Mouse (Mus musculus) forebrain, embryonic 12.5 days (tissue): Measurements from ENCODE around the gene Fdxr. TPM values are rescaled to one million over a fixed set of nuclear protein-coding genes. Genes with fewer than 3 reads are reported as not detected.

Source experiments
- ATAC-seq: fragments of 200-750 bp; cut with Nextera tagmentation; 2 replicates; pipeline ENCODE4 v1.8.0; 2017; ENCODE audit warnings: moderate TSS enrichment; ENCODE audit not compliant: low FRiP score
- H3K27ac ChIP-seq: fragments of 300-500 bp; sonication (generic); 2 replicates; pipeline ENCODE4 v1.5.1; 2016; ENCODE audit warnings: mild to moderate bottlenecking
- H3K27me3 ChIP-seq: fragments of 300-500 bp; sonication (generic); 2 replicates; pipeline ENCODE4 v1.6.1; 2016; ENCODE audit warnings: mild to moderate bottlenecking
- H3K36me3 ChIP-seq: fragments of 300-500 bp; sonication (generic); replicated peaks from 2 replicates; pipeline ENCODE4 v1.6.1; 2016; ENCODE audit warnings: mild to moderate bottlenecking
- H3K4me1 ChIP-seq: fragments of 300-500 bp; sonication (generic); 2 replicates; pipeline ENCODE4 v1.6.1; 2016
- H3K4me2 ChIP-seq: fragments of 300-500 bp; sonication (generic); 2 replicates; pipeline ENCODE4 v1.6.1; 2016; ENCODE audit warnings: mild to moderate bottlenecking, moderate library complexity
- H3K4me3 ChIP-seq: fragments of 300-500 bp; sonication (generic); replicated peaks from 2 replicates; pipeline ENCODE4 v1.5.1; 2016; ENCODE audit warnings: mild to moderate bottlenecking
- H3K9ac ChIP-seq: fragments of 300-500 bp; sonication (generic); 2 replicates; pipeline ENCODE4 v1.6.1; 2016; ENCODE audit warnings: mild to moderate bottlenecking
- H3K9me3 ChIP-seq: fragments of 300-500 bp; sonication (generic); 2 replicates; pipeline ENCODE4 v1.6.1; 2016
- WGBS: fragments of 180-500 bp; shearing (Covaris S2); methylation state at CpG from one replicate; pipeline ENCODE4 v1.1.7; 2016; 5-methylcytosine and 5-hydroxymethylcytosine counted together
- polyA plus RNA-seq: library from polyadenylated mRNA; unstranded; fragments of >200 nt; fragmentation: Nextera tagmentation; extraction: Ambion mirVana; gene quantifications from 2 replicates; pipeline ENCODE4 v1.2.1, GENCODE M21; 2016

The Fdxr gene
- polyA plus RNA-seq, 1 experiment from 2014 or later, result 16.9 TPM

DNA sequence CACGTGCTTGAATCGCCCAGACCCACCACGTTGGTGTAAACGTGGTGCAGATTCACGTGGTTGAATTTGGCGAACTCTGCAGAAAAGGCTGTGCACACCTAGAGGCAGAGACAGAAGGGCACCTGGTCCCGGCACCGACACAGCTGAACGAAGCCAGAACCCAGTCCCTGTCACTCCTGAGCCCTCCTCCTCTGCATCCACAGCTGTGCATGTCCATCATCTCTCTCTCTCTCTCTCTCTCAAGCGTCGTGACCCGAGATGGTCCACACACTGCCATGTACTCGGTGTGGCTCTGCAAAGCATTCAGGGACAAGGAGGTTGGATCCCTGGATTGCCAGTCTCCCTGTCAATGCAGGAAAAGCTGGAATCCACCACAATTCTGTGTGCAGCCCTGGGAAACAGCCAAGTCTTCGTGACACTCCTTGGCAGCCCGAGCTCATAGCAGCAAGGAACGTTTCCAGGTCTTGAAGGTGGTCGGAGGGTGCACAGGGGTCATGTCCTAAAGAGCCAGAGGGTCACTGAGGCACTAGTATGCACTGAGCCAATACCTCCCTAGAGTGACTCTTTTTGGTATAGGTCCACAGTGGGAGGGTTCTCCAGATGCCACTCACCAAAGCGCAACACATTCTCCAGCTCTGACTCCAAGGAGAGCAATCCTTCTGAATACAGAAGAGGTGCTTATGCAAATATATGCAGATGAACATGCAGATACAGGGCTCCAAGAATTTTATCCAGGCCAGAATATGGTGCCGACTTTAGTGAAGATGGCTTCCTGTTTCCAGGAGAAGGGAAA, 9.5 kb upstream of the Fdxr start:
- no peaks in the 10 kb centered on the region for H3K36me3 ChIP-seq
- no peak for ATAC-seq

GRCm38 (mm10) chr11:115285282-115285681, 8.4 kb upstream of the Fdxr start:
- no peaks in the 10 kb centered on the region for H3K9me3 ChIP-seq
- WGBS, result 73% methylated on average over 4 of the region's 4 CpGs
- no peak overlapping the region for H3K4me3 ChIP-seq
- no peaks in the 10 kb centered on the region for H3K36me3 ChIP-seq
- peaks cover 6% of the 10 kb centered on the region; the same call in 1 of the 2 replicates for H3K4me1 ChIP-seq
- H3K4me2 ChIP-seq, result no peak overlapping the region
- H3K27me3 ChIP-seq, result no peaks in the 10 kb centered on the region
- H3K9ac ChIP-seq, result no peak overlapping the region
- no peak overlapping the region for H3K27ac ChIP-seq
- no peak for ATAC-seq

More for the DNA sequence above, 9.5 kb upstream of the Fdxr start:
- Histone ChIP-seq H3K4me1 (peaks cover 6% of the 10 kb centered on the region; the same call in 1 of the 2 replicates), H3K9ac (no peak overlapping the region), H3K27ac (no peak overlapping the region), H3K27me3 (no peaks in the 10 kb centered on the region), H3K9me3 (no peaks in the 10 kb centered on the region), H3K4me2 (no peak overlapping the region), H3K4me3 (no peak overlapping the region)
- WGBS, result 81% methylated on average over 19 of the region's 19 CpGs

- no peak overlapping the region for H3K4me3 ChIP-seq
- H3K27me3 ChIP-seq, result no peaks in the 10 kb centered on the region
- H3K4me1 ChIP-seq, result peaks cover 6% of the 10 kb centered on the region; the same call in 1 of the 2 replicates
- H3K4me2 ChIP-seq, result no peak overlapping the region
- ATAC-seq, result no peak
- H3K27ac ChIP-seq, result no peak overlapping the region
- H3K9ac ChIP-seq, result no peak overlapping the region
- 86% methylated on average over 12 of the region's 12 CpGs for WGBS
- no peaks in the 10 kb centered on the region for H3K36me3 ChIP-seq
- no peaks in the 10 kb centered on the region for H3K9me3 ChIP-seq
These were observed 7.2 kb upstream of the Fdxr start for GRCm38 (mm10) chr11:115283891-115284620.

- H3K27ac ChIP-seq, result no peak overlapping the region
- ATAC-seq, result no peak
- no peaks in the 10 kb centered on the region for H3K36me3 ChIP-seq
- no peak overlapping the region for H3K9ac ChIP-seq
- H3K4me1 ChIP-seq, result peaks cover 6% of the 10 kb centered on the region; the same call in 1 of the 2 replicates
- WGBS, result 78% methylated on average over 9 of the region's 9 CpGs
- no peaks in the 10 kb centered on the region for H3K27me3 ChIP-seq
- H3K4me3 ChIP-seq, result no peak overlapping the region
- H3K4me2 ChIP-seq, result no peak overlapping the region
- H3K9me3 ChIP-seq, result no peaks in the 10 kb centered on the region
These were observed 6.6 kb upstream of the Fdxr start for GRCm38 (mm10) chr11:115283486-115283765.

DNA sequence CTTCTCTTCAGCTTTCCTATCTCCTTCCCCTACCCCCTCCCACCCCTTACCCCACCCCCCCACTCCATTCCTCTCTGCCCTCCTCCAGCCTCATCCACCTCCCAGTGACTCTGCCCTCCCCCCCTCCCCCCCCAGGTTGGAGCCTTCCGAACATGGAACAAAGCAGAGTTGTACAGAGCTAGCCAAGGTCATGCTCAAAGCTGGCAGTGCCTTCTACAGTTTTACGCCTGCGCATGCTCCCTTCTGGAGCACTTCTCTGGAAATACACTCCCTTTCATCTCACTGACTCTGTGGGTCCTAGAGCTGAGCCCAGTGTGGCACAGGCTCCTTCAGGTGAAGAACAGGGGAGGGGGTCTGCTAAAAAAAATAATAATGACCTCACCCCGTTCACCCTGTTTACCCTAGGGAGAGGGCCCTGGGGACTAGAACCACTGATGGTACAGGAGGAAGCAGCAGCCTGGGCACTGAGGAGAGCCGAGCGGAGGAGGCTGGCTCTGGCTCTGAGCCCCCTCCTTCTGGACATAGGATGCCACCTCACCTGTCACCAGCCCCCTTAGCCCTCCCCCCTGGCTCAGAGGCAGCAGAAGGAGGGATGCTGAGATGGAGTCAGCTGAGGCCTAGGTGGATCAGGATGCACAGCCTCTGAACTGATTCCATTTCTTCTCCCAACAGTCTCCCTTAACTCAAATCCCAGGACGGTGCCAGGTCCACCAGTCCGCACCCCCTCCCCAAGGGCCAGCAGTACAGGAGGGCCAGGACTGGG, 6.1 kb upstream of the Fdxr start:
- H3K9ac ChIP-seq, result no peak overlapping the region
- H3K27ac ChIP-seq, result no peak overlapping the region
- 85% methylated on average over 8 of the region's 8 CpGs for WGBS
- no peak overlapping the region for H3K4me2 ChIP-seq
- no peak for ATAC-seq
- H3K9me3 ChIP-seq, result no peaks in the 10 kb centered on the region
- H3K4me3 ChIP-seq, result no peak overlapping the region
- peaks cover 8% of the 10 kb centered on the region for H3K4me1 ChIP-seq
- no peaks in the 10 kb centered on the region for H3K27me3 ChIP-seq
- no peaks in the 10 kb centered on the region for H3K36me3 ChIP-seq

DNA sequence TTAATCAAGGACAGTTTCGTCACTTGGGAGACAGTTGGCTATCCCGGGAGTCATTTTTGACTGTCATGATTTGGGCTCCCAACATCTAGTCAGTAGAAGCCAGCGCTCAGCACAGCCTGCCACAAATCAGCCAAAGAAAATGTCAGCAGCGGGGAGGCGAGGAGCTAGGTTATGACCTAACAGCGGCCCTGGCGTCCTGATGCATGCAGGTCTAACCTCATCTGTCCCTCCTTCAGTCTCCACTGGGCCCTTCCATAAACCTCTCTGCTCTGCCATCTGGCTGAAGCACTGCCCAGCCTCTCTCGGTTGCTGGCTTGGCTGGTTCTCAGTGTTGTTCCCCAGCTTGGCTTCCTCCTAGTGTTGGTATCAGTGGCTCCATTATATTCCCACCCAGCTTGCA, 5.4 kb upstream of the Fdxr start:
- no peak overlapping the region for H3K9ac ChIP-seq
- 79% methylated on average over 8 of the region's 8 CpGs for WGBS
- H3K9me3 ChIP-seq, result no peaks in the 10 kb centered on the region
- H3K4me3 ChIP-seq, result no peak overlapping the region
- H3K4me2 ChIP-seq, result no peak overlapping the region
- no peak overlapping the region for H3K27ac ChIP-seq
- ATAC-seq, result no peak
- no peaks in the 10 kb centered on the region for H3K27me3 ChIP-seq
- H3K36me3 ChIP-seq, result no peaks in the 10 kb centered on the region
- H3K4me1 ChIP-seq, result peaks cover 12% of the 10 kb centered on the region

DNA sequence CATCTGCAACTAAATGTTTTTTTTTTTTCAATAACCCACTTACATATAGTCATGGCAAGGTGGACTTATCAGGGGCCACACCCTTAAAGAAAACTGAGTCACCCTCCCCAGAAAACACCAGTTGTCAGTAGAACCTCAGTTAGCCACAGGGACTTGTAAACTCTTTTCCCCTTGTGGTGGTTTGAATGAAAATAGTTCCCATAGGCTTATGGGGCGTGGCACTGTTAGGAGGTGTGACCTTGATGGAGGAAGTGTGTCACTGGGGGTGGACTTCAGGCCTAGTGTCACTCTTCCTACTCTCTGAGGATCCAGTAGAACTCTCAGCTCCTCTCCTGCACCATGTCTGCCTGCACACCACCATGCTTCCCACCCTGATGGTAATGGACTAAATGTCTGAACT, 2.9 kb upstream of the Fdxr start:
- H3K9me3 ChIP-seq, result no peaks in the 10 kb centered on the region
- H3K36me3 ChIP-seq, result no peaks in the 10 kb centered on the region
- H3K9ac ChIP-seq, result no peak overlapping the region
- H3K4me1 ChIP-seq, result peaks cover 22% of the 10 kb centered on the region
- no peak overlapping the region for H3K4me2 ChIP-seq
- no peak overlapping the region for H3K27ac ChIP-seq
- H3K4me3 ChIP-seq, result no peak overlapping the region
- H3K27me3 ChIP-seq, result no peaks in the 10 kb centered on the region
- WGBS, result 74% methylated on average over 1 of the region's 1 CpGs
- ATAC-seq, result no peak

- 80% methylated on average over 6 of the region's 6 CpGs for WGBS
- ATAC-seq, result no peak
- H3K36me3 ChIP-seq, result no peaks in the 10 kb centered on the region
- H3K4me3 ChIP-seq, result peak overlapping the region; percentile 51; the same call in 1 of the 2 replicates
- no peak overlapping the region for H3K9ac ChIP-seq
- H3K4me1 ChIP-seq, result peaks cover 22% of the 10 kb centered on the region
- no peak overlapping the region for H3K27ac ChIP-seq
- no peaks in the 10 kb centered on the region for H3K9me3 ChIP-seq
- H3K4me2 ChIP-seq, result peak overlapping the region; percentile 73
- no peaks in the 10 kb centered on the region for H3K27me3 ChIP-seq
These were observed 1.3 kb upstream of the Fdxr start for GRCm38 (mm10) chr11:115278176-115278575.

DNA sequence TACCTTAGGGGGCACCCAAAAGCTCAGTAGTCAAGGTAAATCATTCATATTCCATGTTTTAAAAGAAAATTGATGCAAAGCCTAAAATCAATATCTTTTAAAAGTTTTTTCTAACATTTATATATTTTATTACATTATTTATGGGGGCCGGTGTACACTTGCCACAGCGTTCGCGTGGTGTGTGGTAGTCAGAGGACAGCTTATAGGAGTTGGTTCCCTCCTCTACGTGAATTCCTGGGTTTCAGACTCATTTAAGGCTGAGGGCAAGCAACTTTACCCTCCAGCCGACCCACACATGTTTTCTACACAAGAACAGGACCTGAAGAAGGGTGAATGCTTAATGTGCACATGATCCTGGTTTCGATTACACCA, 740 bp upstream of the Fdxr start:
- no peaks in the 10 kb centered on the region for H3K36me3 ChIP-seq
- H3K9me3 ChIP-seq, result no peaks in the 10 kb centered on the region
- H3K4me2 ChIP-seq, result peak overlapping the region; percentile 73
- ATAC-seq, result no peak
- WGBS, result 26% methylated on average over 7 of the region's 7 CpGs
- peak overlapping the region; percentile 51 for H3K4me3 ChIP-seq
- H3K27me3 ChIP-seq, result no peaks in the 10 kb centered on the region
- peaks cover 22% of the 10 kb centered on the region for H3K4me1 ChIP-seq
- H3K9ac ChIP-seq, result peak overlapping the region; percentile 54; the same call in 1 of the 2 replicates
- peak overlapping the region; percentile 90; the same call in 1 of the 2 replicates for H3K27ac ChIP-seq

DNA sequence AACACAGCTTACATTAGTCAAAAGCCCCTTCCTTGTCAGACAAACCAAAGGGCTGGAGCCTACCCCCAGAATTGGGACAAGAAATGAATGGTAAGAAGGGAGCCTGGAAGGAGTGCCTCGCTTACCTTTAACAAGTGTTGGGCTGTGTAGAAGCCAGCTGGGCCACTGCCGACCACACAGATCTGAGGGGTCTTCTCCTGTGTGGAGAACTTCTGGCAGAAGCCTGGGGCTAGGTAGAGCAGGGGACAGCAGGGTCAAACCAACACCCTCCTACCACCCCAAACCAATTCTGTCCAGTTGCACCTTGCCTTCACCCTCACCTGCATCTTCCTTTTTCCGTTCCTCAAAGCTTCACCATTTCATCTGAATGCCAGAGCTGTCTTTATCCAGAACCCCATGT, 896 bp downstream of the Fdxr start:
- Histone ChIP-seq H3K27ac (no peak overlapping the region), H3K9ac (peak overlapping the region; percentile 77), H3K4me1 (peaks cover 22% of the 10 kb centered on the region), H3K27me3 (no peaks in the 10 kb centered on the region), H3K9me3 (no peaks in the 10 kb centered on the region), H3K4me3 (peak overlapping the region; percentile 51), H3K36me3 (no peaks in the 10 kb centered on the region), H3K4me2 (peak overlapping the region; percentile 84)
- no peak for ATAC-seq
- 68% methylated on average over 3 of the region's 3 CpGs for WGBS

- no peak for ATAC-seq
- no peak overlapping the region for H3K4me3 ChIP-seq
These were observed 1.3 kb downstream of the Fdxr start for GRCm38 (mm10) chr11:115275509-115275908.

GRCm38 (mm10) chr11:115274771-115275170, 2.1 kb downstream of the Fdxr start:
- no peak overlapping the region for H3K27ac ChIP-seq
- peaks cover 26% of the 10 kb centered on the region for H3K4me1 ChIP-seq
- no peaks in the 10 kb centered on the region for H3K9me3 ChIP-seq
- no peak for ATAC-seq
- H3K4me3 ChIP-seq, result no peak overlapping the region
- H3K27me3 ChIP-seq, result peaks cover 2% of the 10 kb centered on the region; the same call in 1 of the 2 replicates
- 89% methylated on average over 6 of the region's 6 CpGs for WGBS
- H3K9ac ChIP-seq, result no peak overlapping the region; the same call in 1 of the 2 replicates
- no peaks in the 10 kb centered on the region for H3K36me3 ChIP-seq
- no peak overlapping the region for H3K4me2 ChIP-seq

More at GRCm38 (mm10) chr11:115275509-115275908, 1.3 kb downstream of the Fdxr start:
- no peaks in the 10 kb centered on the region for H3K27me3 ChIP-seq
- peaks cover 22% of the 10 kb centered on the region for H3K4me1 ChIP-seq
- H3K9me3 ChIP-seq, result no peaks in the 10 kb centered on the region
- no peaks in the 10 kb centered on the region for H3K36me3 ChIP-seq
- H3K9ac ChIP-seq, result peak overlapping the region; percentile 77; the same call in 1 of the 2 replicates
- H3K4me2 ChIP-seq, result peak overlapping the region; percentile 84
- H3K27ac ChIP-seq, result no peak overlapping the region
- 92% methylated on average over 6 of the region's 6 CpGs for WGBS
